In genomic region chr1:155698373-155699159, GRCm38 (mm10) we compare ENCODE assay signal across 10 mouse cellular contexts. TPM values are rescaled to one million over a fixed set of nuclear protein-coding genes. Genes with fewer than 3 reads are reported as not detected.
DNase-seq lines count a peak whose midpoint lies in the region; ATAC-seq and TF ChIP-seq lines count a peak whose summit lies in the region.
"Had no signal": no experiment of that assay in that cellular context is flagged by ENCODE, and none has a peak within 500 bp of the region (broad histone marks: within the 10 kb centered on the region; RNA-seq: fewer than 3 reads in every experiment).

No protein-coding gene starts in this region.

- H3K27me3 ChIP-seq in kidney, adult 2 months (replicated peaks; ENCODE audit: control insufficient read depth, insufficient read depth, low read length) = no peaks in the 10 kb centered on the region
- peaks cover 6% of the 10 kb centered on the region; the same call in 1 of the 2 replicates for H3K27me3 ChIP-seq in neural tube, embryonic 13.5 days

- no peaks in the 10 kb centered on the region for H3K36me3 ChIP-seq in kidney, adult 2 months (ENCODE audit: control insufficient read depth, insufficient read depth, low read length)
- H3K36me3 ChIP-seq in neural tube, embryonic 13.5 days = no peaks in the 10 kb centered on the region

- WGBS in kidney, adult 2 months = 22% methylated on average over 17 of the region's 17 CpGs
- WGBS in neural tube, embryonic 13.5 days = 35% methylated on average over 17 of the region's 17 CpGs

- H3K9ac ChIP-seq in neural tube, embryonic 13.5 days = peak overlapping the region; percentile 49; the same call in 1 of the 2 replicates

- TF ChIP-seq POLR2A in kidney, adult 2 months (IDR thresholded peaks at IDR 0.05; ENCODE audit: low read depth, low read length) = no peak

- no peak overlapping the region for H3K27ac ChIP-seq in kidney, adult 2 months (ENCODE audit: insufficient read depth, low read depth, low read length)
- H3K27ac ChIP-seq in neural tube, embryonic 13.5 days (replicated peaks) = peak overlapping the region; percentile 7; the same call in 1 of the 2 replicates

- no peak for TF ChIP-seq CTCF in kidney, adult 2 months (conservative IDR thresholded peaks at IDR 0.05; ENCODE audit: insufficient read depth, insufficient read length, low read depth, low read length)

- no peaks in the 10 kb centered on the region; the same call in 1 of the 2 replicates for H3K4me1 ChIP-seq in kidney, adult 2 months (ENCODE audit: control insufficient read depth, insufficient read depth, low read length)
- peaks cover 26% of the 10 kb centered on the region for H3K4me1 ChIP-seq in neural tube, embryonic 13.5 days (replicated peaks)

- ATAC-seq in neural tube, embryonic 13.5 days (ENCODE audit: low read depth) = peak; percentile 59; the same call in 1 of the 2 replicates
- no peak for ATAC-seq in inflammation-experienced regulatory T-cells, adult 6 months

- H3K9me3 ChIP-seq in neural tube, embryonic 13.5 days = no peaks in the 10 kb centered on the region

- peak; percentile 17 for DNase-seq in kidney, adult 2 months
- no peak for DNase-seq in kidney, adult 18-20 months
- DNase-seq in cerebellum, adult 9-11 months = peak; percentile 47
- DNase-seq in kidney, postnatal 10 days = peak; percentile 42
- no peak for DNase-seq in embryo, embryonic 9.5 days (ENCODE audit: extremely low spot score)
- no peak for DNase-seq in thymus, postnatal 4 days

- H3K4me3 ChIP-seq in kidney, adult 2 months (ENCODE audit: insufficient read depth, low read depth, low read length) = no peak overlapping the region
- no peak overlapping the region for H3K4me3 ChIP-seq in neural tube, embryonic 13.5 days

- H3K4me2 ChIP-seq in neural tube, embryonic 13.5 days = peak overlapping the region; percentile 27

RNA-seq across cellular contexts. Expression of gene Lhx4, which starts 52.9 kb away (rescaled TPM):
- polyA plus RNA-seq in kidney, adult 2 months (2012; rRNA removed) = not detected in 2 replicates
- polyA plus RNA-seq in neural tube, embryonic 13.5 days (2015; fragmentation: Nextera tagmentation; extraction: Ambion mirVana) = 5.5 and 7.5 TPM in 2 replicates
- polyA plus RNA-seq in inflammation-experienced regulatory T-cells, adult 6 months (2017; shearing (Covaris generic)) = not detected
- polyA plus RNA-seq: large intestine, adult 2 months; spleen, adult 2 months had no signal

Comparison
In these comparisons a context has a peak if more than half of its experiments do, and no peak if none do; other contexts are left out.
1. DNase-seq: peak in kidney, adult 2 months (single experiment), cerebellum, adult 9-11 months (single experiment) and kidney, postnatal 10 days (single experiment); none in kidney, adult 18-20 months (single experiment), embryo, embryonic 9.5 days (single experiment) and thymus, postnatal 4 days (single experiment).